Mouse (Mus musculus): ENCODE measurements around the gene Mia3. TPM values are rescaled to one million over a fixed set of nuclear protein-coding genes. Genes with fewer than 3 reads are reported as not detected.

Gene Mia3
- polyA plus RNA-seq, 1 experiment = 105 TPM

DNA sequence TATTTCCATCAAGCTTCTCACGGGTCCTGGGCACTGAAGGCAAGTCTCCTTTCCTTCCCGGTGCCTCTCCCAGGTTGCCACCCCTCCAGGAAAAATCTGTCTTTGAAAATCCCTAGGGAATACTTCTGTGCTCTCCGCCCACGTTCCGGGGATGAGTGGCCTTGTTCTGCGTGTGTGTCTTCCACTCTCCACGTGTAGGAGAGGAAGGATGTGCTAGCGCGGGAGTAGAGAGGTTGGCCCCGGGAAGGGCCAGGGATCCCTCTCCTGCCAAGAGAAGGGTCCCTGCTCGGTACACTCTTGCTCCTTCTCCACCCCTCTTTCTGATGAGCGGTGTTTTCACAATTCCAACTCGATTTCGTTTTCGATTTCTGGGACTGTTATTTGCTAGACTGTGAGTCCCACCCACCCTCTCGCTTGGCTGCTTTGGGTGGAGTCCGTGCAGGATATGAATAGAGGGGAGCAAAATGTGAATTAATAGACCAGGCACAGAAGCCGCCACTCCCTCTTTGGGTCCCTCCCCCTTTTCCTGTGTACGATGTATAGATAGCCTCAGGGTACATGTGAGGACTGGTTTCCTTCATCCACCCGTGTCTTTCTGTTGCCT is 71.4 kb downstream of the Mia3 start:
- H3K27ac ChIP-seq (ENCODE audit: control insufficient read depth, insufficient read depth, low read length) = peak overlapping the region; percentile 14; the same call in 1 of the 2 replicates
- TF ChIP-seq POLR2A (IDR thresholded peaks at IDR 0.05; ENCODE audit: control insufficient read depth, extremely low read depth, insufficient read depth, low read length, poor library complexity) (no peak), CTCF (IDR thresholded peaks at IDR 0.05; ENCODE audit: borderline replicate concordance, control insufficient read depth, extremely low read depth, insufficient read depth, low read length, poor library complexity) (no peak)
- 1% methylated on average over 20 of the region's 20 CpGs for WGBS
- H3K4me1 ChIP-seq (replicated peaks; ENCODE audit: control insufficient read depth, insufficient read depth, low read length) = peaks cover 5% of the 10 kb centered on the region; the same call in 1 of the 2 replicates
- peak; percentile 45 for DNase-seq
- H3K4me3 ChIP-seq (ENCODE audit: control insufficient read depth, insufficient read depth, low read length) = peak overlapping the region; percentile 79
- peaks cover 5% of the 10 kb centered on the region; the same call in 1 of the 2 replicates for H3K36me3 ChIP-seq (ENCODE audit: control insufficient read depth, insufficient read depth, low read length)
- no peaks in the 10 kb centered on the region for H3K27me3 ChIP-seq (ENCODE audit: control insufficient read depth, insufficient read depth, low read length)

DNA sequence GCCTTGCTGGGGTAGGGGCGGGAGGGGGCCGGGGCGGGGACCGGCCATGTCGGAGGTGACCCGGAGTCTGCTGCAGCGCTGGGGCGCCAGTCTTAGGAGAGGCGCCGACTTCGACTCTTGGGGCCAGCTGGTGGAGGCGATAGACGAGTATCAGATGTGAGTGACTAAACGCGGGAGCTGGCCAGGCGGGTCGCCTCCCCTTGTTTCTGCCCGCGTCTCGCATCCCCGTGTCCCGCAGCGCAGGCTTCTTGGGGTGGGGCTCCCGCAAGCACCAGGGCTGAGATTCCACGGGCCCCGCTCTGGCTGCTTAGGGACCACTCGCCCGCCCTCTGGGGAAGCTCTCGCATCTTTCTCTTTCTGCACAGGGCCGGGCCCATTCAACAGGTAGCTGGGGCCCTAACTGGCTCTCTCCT is 71.9 kb downstream of the Mia3 start:
- TF ChIP-seq CTCF (IDR thresholded peaks at IDR 0.05; ENCODE audit: borderline replicate concordance, control insufficient read depth, extremely low read depth, insufficient read depth, low read length, poor library complexity) (no peak), POLR2A (IDR thresholded peaks at IDR 0.05; ENCODE audit: control insufficient read depth, extremely low read depth, insufficient read depth, low read length, poor library complexity) (no peak)
- Histone ChIP-seq H3K4me1 (replicated peaks; ENCODE audit: control insufficient read depth, insufficient read depth, low read length) (peaks cover 5% of the 10 kb centered on the region; the same call in 1 of the 2 replicates), H3K27me3 (ENCODE audit: control insufficient read depth, insufficient read depth, low read length) (no peaks in the 10 kb centered on the region), H3K36me3 (ENCODE audit: control insufficient read depth, insufficient read depth, low read length) (peaks cover 7% of the 10 kb centered on the region; the same call in 1 of the 2 replicates), H3K27ac (ENCODE audit: control insufficient read depth, insufficient read depth, low read length) (peak overlapping the region; percentile 14; the same call in 1 of the 2 replicates), H3K4me3 (ENCODE audit: control insufficient read depth, insufficient read depth, low read length) (peak overlapping the region; percentile 79)
- peak; percentile 53 for DNase-seq
- under 1% methylated on average over 30 of the region's 30 CpGs for WGBS

DNA sequence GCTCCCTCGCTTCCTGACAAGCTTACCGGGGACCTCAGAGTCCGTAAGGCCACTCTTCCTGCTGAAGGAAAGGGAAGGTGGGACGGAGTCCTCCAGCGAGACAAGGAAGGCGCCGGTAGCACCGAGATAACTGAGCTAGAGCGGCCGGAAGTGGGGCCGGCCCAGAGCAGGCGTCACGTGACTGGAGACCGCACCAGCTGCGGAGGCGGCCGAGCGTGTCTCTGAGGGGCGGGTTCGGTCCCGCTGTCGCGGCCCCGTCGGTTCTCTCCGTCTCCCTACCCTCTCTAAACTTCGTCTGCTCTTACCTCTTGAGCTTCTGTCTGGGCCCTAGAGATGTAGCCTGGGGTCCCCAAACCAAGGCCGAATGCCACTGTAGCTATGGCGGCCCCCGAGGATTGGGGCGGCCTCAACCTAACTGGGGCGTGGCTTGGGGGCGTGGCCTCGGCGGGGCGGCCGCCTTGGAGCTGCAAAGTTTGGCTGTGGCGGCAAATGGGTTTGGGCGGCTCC is 72.4 kb downstream of the Mia3 start, which contains the start of gene Brox:
Gene Brox (minus strand): TSS at position 393 of the 507 bp plus-strand sequence.
- Histone ChIP-seq H3K4me1 (replicated peaks; ENCODE audit: control insufficient read depth, insufficient read depth, low read length) (peaks cover 5% of the 10 kb centered on the region; the same call in 1 of the 2 replicates), H3K27me3 (ENCODE audit: control insufficient read depth, insufficient read depth, low read length) (no peaks in the 10 kb centered on the region), H3K36me3 (ENCODE audit: control insufficient read depth, insufficient read depth, low read length) (peaks cover 13% of the 10 kb centered on the region), H3K4me3 (ENCODE audit: control insufficient read depth, insufficient read depth, low read length) (peak within 1 kb of the TSS; percentile 79), H3K27ac (ENCODE audit: control insufficient read depth, insufficient read depth, low read length) (peak within 1 kb of the TSS; percentile 79)
- WGBS = under 1% methylated on average over 39 of the region's 39 CpGs
- TF ChIP-seq CTCF (IDR thresholded peaks at IDR 0.05; ENCODE audit: borderline replicate concordance, control insufficient read depth, extremely low read depth, insufficient read depth, low read length, poor library complexity) (no peak; the same call in 1 of the 2 replicates), POLR2A (IDR thresholded peaks at IDR 0.05; ENCODE audit: control insufficient read depth, extremely low read depth, insufficient read depth, low read length, poor library complexity) (peak; percentile 64)
- peak; percentile 97 for DNase-seq

DNA sequence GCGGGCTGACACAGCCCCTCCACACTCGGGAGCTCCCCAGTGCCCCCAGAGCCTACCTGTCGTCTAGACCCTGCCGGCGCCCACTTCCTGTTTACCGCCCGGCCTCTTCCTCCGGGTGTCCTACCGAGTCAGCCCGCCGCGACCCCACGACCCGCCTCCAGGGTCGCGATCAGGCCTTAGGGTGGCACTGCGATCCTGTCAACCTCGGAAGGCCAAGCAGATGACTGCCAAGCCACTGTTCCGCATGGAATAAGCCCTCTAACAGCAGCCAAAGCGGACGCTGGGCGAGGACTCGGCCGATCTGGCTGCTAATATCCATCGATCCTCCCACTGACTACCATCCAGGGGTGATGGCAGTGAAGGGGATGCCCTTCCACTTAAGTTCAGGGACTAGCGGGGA is 72.9 kb downstream of the Mia3 start, which contains the start of gene Aida:
Gene Aida (plus strand): TSS at position 126 of the 400 bp plus-strand sequence.
- TF ChIP-seq POLR2A (IDR thresholded peaks at IDR 0.05; ENCODE audit: control insufficient read depth, extremely low read depth, insufficient read depth, low read length, poor library complexity) (no peak), CTCF (IDR thresholded peaks at IDR 0.05; ENCODE audit: borderline replicate concordance, control insufficient read depth, extremely low read depth, insufficient read depth, low read length, poor library complexity) (peak; percentile 59; the same call in 1 of the 2 replicates)
- peak; percentile 80 for DNase-seq

DNA sequence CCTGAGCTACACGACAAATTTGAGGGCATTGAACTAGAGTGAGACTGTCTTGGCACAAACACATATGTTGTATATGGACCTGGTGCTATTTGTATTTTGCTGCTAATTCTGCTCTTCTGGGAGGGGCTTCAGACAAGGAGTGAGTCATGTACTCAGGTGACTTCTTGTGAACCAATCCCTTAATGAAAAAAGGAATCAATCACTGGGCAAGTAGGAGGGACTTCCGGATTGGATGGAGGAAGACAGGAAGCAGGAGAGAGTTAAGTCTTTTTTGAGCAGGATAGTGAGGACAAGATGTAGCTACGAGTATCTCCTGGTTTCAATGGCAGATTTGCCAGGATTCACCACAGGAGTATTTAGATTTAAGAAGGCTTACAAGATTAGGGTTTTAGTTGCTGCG is 79.8 kb downstream of the Mia3 start:
- Histone ChIP-seq H3K27me3 (ENCODE audit: control insufficient read depth, insufficient read depth, low read length) (no peaks in the 10 kb centered on the region), H3K27ac (ENCODE audit: control insufficient read depth, insufficient read depth, low read length) (no peak overlapping the region), H3K4me3 (ENCODE audit: control insufficient read depth, insufficient read depth, low read length) (no peak overlapping the region), H3K36me3 (ENCODE audit: control insufficient read depth, insufficient read depth, low read length) (peaks cover 84% of the 10 kb centered on the region), H3K4me1 (replicated peaks; ENCODE audit: control insufficient read depth, insufficient read depth, low read length) (no peaks in the 10 kb centered on the region)
- 98% methylated on average over 4 of the region's 4 CpGs for WGBS
- DNase-seq = no peak
- TF ChIP-seq POLR2A (IDR thresholded peaks at IDR 0.05; ENCODE audit: control insufficient read depth, extremely low read depth, insufficient read depth, low read length, poor library complexity) = no peak
- TF ChIP-seq CTCF (IDR thresholded peaks at IDR 0.05; ENCODE audit: borderline replicate concordance, control insufficient read depth, extremely low read depth, insufficient read depth, low read length, poor library complexity) = no peak

More for the DNA sequence above, 72.9 kb downstream of the Mia3 start, which contains the start of gene Aida:
- peaks cover 18% of the 10 kb centered on the region for H3K36me3 ChIP-seq (ENCODE audit: control insufficient read depth, insufficient read depth, low read length)
- peak within 1 kb of the TSS; percentile 79 for H3K27ac ChIP-seq (ENCODE audit: control insufficient read depth, insufficient read depth, low read length)
- H3K27me3 ChIP-seq (ENCODE audit: control insufficient read depth, insufficient read depth, low read length) = no peaks in the 10 kb centered on the region
- H3K4me1 ChIP-seq (replicated peaks; ENCODE audit: control insufficient read depth, insufficient read depth, low read length) = peaks cover 5% of the 10 kb centered on the region; the same call in 1 of the 2 replicates
- WGBS = under 1% methylated on average over 26 of the region's 26 CpGs
- H3K4me3 ChIP-seq (ENCODE audit: control insufficient read depth, insufficient read depth, low read length) = peak within 1 kb of the TSS; percentile 79

DNA sequence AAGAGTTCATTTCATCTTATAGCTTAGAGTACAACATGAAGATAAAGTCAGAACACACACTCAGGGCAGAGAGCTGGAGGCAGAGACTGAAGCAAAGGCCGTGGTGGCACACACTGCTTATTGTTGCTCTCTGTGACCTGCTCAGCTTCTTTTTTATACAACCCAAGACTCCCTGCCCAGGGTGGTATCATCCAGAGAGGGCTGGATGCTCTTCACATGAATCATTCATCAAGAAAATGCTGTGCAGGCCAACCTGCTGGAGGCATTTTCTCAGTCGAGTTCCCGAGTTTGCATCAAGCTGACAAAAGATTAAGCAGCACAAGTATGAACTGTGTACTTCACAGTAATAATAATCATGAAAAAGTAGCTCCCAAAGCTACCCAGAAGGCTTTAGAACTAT is 81.0 kb downstream of the Mia3 start:
- Histone ChIP-seq H3K27ac (ENCODE audit: control insufficient read depth, insufficient read depth, low read length) (no peak overlapping the region), H3K36me3 (ENCODE audit: control insufficient read depth, insufficient read depth, low read length) (peaks cover 93% of the 10 kb centered on the region), H3K4me1 (replicated peaks; ENCODE audit: control insufficient read depth, insufficient read depth, low read length) (no peaks in the 10 kb centered on the region), H3K4me3 (ENCODE audit: control insufficient read depth, insufficient read depth, low read length) (no peak overlapping the region), H3K27me3 (ENCODE audit: control insufficient read depth, insufficient read depth, low read length) (no peaks in the 10 kb centered on the region)
- WGBS = 95% methylated on average over 3 of the region's 3 CpGs
- no peak for DNase-seq
- no peak for TF ChIP-seq CTCF (IDR thresholded peaks at IDR 0.05; ENCODE audit: borderline replicate concordance, control insufficient read depth, extremely low read depth, insufficient read depth, low read length, poor library complexity)
- TF ChIP-seq POLR2A (IDR thresholded peaks at IDR 0.05; ENCODE audit: control insufficient read depth, extremely low read depth, insufficient read depth, low read length, poor library complexity) = no peak

Other genes with a start within 250 kb of the Mia3 start
- 28.9 and 29.7 TPM in 2 replicates for gene Disp1, start 148.0 kb downstream of the Mia3 start, polyA plus RNA-seq (2012; rRNA removed)
- gene Aida, start 73.0 kb downstream of the Mia3 start, polyA plus RNA-seq (2012; rRNA removed) = 19.8 and 24.7 TPM in 2 replicates
- 30.8 and 34.2 TPM in 2 replicates for gene Brox, start 72.3 kb downstream of the Mia3 start, polyA plus RNA-seq (2012; rRNA removed)
- gene Taf1a, start 19.4 kb upstream of the Mia3 start, polyA plus RNA-seq (2012; rRNA removed) = 12.8 and 14.4 TPM in 2 replicates
- 1.6 TPM in 2 replicates for gene Hhipl2, start 48.7 kb upstream of the Mia3 start, polyA plus RNA-seq (2012; rRNA removed)